Mouse (Mus musculus) E14TG2a.4 (cell line): Measurements from ENCODE around the gene Tsn.
A peak's percentile ranks its signal among the peaks of the same experiment; 100 is the strongest.

ENCODE experiments used
- H3K27me3 ChIP-seq: 2 replicates; pipeline ENCODE4 v1.6.1; 2014; ENCODE audit warnings: low read length, control low read depth; ENCODE audit not compliant: insufficient read depth
- H3K36me3 ChIP-seq: 2 replicates; pipeline ENCODE4 v1.6.1; 2014; ENCODE audit warnings: low read length, control low read depth; ENCODE audit not compliant: insufficient read depth
- H3K4me1 ChIP-seq: replicated peaks from 2 replicates; pipeline ENCODE4 v1.6.1; 2014; ENCODE audit warnings: low read depth, low read length, control low read depth
- H3K4me3 ChIP-seq: replicated peaks from 2 replicates; pipeline ENCODE4 v1.5.1; 2014; ENCODE audit warnings: mild to moderate bottlenecking, low read length
- H3K9me3 ChIP-seq: 2 replicates; pipeline ENCODE4 v1.6.1; 2014; ENCODE audit warnings: low read length, control low read depth
- CTCF ChIP-seq: conservative IDR thresholded peaks from 2 replicates; pipeline ENCODE4 v1.5.1; 2014; ENCODE audit warnings: low read length
- NANOG ChIP-seq: IDR thresholded peaks from 2 replicates; pipeline ENCODE4 v1.6.1; 2014; ENCODE audit warnings: borderline replicate concordance, low read length, mixed read lengths
- POU5F1 ChIP-seq: IDR thresholded peaks from 2 replicates; pipeline ENCODE4 v1.6.1; 2014; ENCODE audit warnings: low read length, borderline replicate concordance

Tsn gene

DNA sequence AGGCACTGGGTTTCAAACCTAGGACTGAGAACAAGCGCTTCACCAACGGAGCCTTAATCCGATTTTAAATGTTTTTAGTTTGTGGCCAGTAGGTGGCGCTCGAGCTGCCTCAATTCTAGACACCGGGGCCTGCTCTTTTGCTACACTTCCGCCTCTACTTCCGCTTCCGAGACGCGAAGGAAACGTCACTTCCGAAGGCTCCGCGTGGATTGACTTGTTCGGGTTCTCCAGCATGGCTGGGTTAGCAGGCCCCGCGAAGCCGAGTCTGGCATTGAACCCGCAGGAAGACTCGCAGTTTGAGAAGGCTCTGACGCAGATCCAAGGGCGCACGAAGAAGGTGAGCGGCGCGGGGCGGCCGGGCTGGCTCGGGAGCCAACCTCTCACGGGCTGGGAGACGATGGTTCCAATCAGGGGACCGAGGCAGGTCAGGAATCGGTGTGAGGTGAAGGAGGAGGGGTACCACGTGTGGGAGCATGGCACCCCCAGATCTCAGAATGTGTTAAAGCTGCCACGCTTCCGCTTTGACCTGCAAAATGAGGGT is 10.2 kb upstream of the Tsn start, which contains the start of gene Nifk:
TSS of gene Nifk (plus strand) at position 179 of the 541 bp plus-strand sequence.
- H3K4me1 ChIP-seq, result peaks cover 48% of the 10 kb centered on the region
- TF ChIP-seq POU5F1 (no peak), CTCF (peak; percentile 57)
- H3K27me3 ChIP-seq, result peaks cover 13% of the 10 kb centered on the region
- peak within 1 kb of the TSS; percentile 98 for H3K4me3 ChIP-seq
- H3K9me3 ChIP-seq, result no peaks in the 10 kb centered on the region
- H3K36me3 ChIP-seq, result peaks cover 39% of the 10 kb centered on the region

DNA sequence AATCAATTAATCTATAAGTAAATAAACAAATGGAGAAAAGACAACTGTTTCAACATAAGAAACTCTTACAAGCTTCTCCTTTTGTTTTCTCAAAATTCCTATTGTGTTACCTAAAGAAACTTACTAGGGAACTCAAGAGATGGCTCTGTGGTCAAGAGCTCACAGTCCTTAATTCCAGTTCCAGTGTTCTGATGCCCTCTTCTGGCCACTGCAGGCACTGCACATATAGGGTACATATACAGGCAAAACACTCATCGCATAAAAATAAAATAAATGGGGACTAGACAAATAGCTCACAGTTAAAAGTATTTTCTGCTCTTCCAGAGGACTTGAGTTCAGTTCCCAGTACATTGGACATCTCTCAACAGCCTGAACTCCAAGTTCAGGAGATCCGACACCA is 9.2 kb upstream of the Tsn start:
- Histone ChIP-seq H3K9me3 (no peaks in the 10 kb centered on the region), H3K4me1 (peaks cover 40% of the 10 kb centered on the region), H3K4me3 (no peak overlapping the region), H3K36me3 (peaks cover 30% of the 10 kb centered on the region), H3K27me3 (peaks cover 18% of the 10 kb centered on the region)
- TF ChIP-seq CTCF, result peak; percentile 92
- TF ChIP-seq POU5F1, result no peak

- Histone ChIP-seq H3K27me3 (0 out of 2 replicates have a peak, but pooled peaks cover 3% of the 10 kb centered on the region), H3K36me3 (peaks cover 23% of the 10 kb centered on the region), H3K9me3 (no peaks in the 10 kb centered on the region), H3K4me1 (peaks cover 16% of the 10 kb centered on the region), H3K4me3 (peak overlapping the region; percentile 99)
- TF ChIP-seq NANOG (no peak), POU5F1 (no peak), CTCF (no peak)
Measured at GRCm38 (mm10) chr1:118310780-118311621, 538 bp downstream of the Tsn start.

- peaks cover 87% of the 10 kb centered on the region for H3K36me3 ChIP-seq
- TF ChIP-seq CTCF (no peak), NANOG (no peak), POU5F1 (no peak)
- H3K9me3 ChIP-seq, result no peaks in the 10 kb centered on the region
- 0 out of 2 replicates have a peak, but pooled peaks cover 3% of the 10 kb centered on the region for H3K4me1 ChIP-seq
- no peaks in the 10 kb centered on the region for H3K27me3 ChIP-seq
- no peak overlapping the region for H3K4me3 ChIP-seq
Measured at GRCm38 (mm10) chr1:118297719-118298118, 13.8 kb downstream of the Tsn start.

DNA sequence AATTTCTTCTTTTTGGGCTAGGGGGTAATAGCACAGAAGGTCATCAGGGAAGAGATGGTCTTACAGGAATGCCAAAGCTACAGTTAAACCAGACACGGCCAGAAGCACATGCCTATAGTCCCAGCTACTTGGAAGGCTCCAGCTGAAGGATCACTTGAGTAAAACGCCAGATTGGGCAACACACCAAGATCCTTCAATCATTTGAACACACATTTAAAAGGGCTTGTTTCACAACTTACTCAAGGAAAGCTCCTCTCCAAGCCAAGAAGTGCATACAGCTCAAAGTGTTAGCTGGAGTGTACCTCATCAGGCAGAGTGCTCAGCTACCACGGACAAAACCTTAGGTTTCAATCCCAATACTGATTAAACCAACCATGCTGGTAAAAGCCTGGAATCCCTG is 14.9 kb downstream of the Tsn start:
- H3K4me3 ChIP-seq, result no peak overlapping the region
- peaks cover 77% of the 10 kb centered on the region for H3K36me3 ChIP-seq
- 0 out of 2 replicates have a peak, but pooled peaks cover 3% of the 10 kb centered on the region for H3K4me1 ChIP-seq
- no peaks in the 10 kb centered on the region for H3K9me3 ChIP-seq
- TF ChIP-seq CTCF (no peak), POU5F1 (no peak), NANOG (no peak)
- no peaks in the 10 kb centered on the region for H3K27me3 ChIP-seq

DNA sequence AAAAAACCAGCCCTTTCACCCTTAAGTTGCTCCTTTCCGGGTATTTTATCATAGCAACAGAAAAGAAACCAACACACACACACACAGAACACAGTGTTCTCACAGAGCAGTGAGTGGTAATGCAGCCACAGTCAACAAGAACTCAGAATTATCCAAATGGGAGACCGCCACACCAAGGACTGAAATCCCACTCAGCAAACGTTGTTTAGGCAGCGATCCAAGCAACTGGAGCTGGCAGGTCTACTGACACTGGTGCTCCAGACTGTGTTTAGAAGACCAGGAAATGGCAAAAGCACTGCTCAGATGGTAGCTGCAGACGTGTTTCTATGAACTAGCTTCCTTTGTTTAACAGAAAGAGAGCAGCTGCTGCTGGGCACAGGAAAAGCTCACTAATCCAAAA is 16.7 kb downstream of the Tsn start:
- H3K4me1 ChIP-seq, result 0 out of 2 replicates have a peak, but pooled peaks cover 3% of the 10 kb centered on the region
- H3K9me3 ChIP-seq, result no peaks in the 10 kb centered on the region
- H3K4me3 ChIP-seq, result no peak overlapping the region
- TF ChIP-seq CTCF (no peak), POU5F1 (no peak), NANOG (no peak)
- H3K27me3 ChIP-seq, result no peaks in the 10 kb centered on the region
- peaks cover 58% of the 10 kb centered on the region for H3K36me3 ChIP-seq

- H3K27me3 ChIP-seq, result no peaks in the 10 kb centered on the region
- TF ChIP-seq POU5F1 (no peak), NANOG (no peak)
- H3K9me3 ChIP-seq, result no peaks in the 10 kb centered on the region
- H3K36me3 ChIP-seq, result peaks cover 52% of the 10 kb centered on the region
- 0 out of 2 replicates have a peak, but pooled peaks cover 3% of the 10 kb centered on the region for H3K4me1 ChIP-seq
- H3K4me3 ChIP-seq, result no peak overlapping the region
Measured at GRCm38 (mm10) chr1:118294192-118294591, 17.3 kb downstream of the Tsn start.

DNA sequence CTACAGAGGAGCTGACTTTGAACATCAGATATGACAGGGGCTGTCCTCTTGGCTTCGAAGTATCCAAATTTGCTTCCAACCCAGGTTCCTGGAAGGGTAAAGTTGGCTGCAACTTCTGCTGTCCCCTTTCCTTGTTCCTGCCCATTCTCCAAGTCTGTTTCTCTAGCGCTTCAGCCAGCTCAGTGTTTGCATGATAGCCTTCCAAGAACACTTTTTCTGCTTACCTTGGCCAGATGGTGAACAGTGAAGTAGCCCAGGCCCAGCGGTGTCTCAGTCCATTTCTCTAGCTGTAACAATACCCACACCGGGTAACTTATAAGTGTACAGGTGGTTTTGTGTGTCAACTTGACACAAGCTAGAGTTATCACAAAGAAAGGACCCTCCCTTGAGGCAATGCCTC is 19.2 kb downstream of the Tsn start:
- Histone ChIP-seq H3K4me1 (0 out of 2 replicates have a peak, but pooled peaks cover 3% of the 10 kb centered on the region), H3K36me3 (peaks cover 34% of the 10 kb centered on the region), H3K9me3 (no peaks in the 10 kb centered on the region), H3K27me3 (no peaks in the 10 kb centered on the region), H3K4me3 (no peak overlapping the region)
- TF ChIP-seq POU5F1 (no peak), CTCF (no peak), NANOG (no peak)
